Mouse (Mus musculus) macrophage (primary cell): ENCODE data around the gene Rbl1. TPM values are rescaled to one million over a fixed set of nuclear protein-coding genes. Genes with fewer than 3 reads are reported as not detected.

ENCODE experiments used
- H3K27ac ChIP-seq: fragments of 350-480 bp; formaldehyde crosslinking; 2 replicates; pipeline ENCODE4 v1.9.0; 2021
- H3K36me3 ChIP-seq: fragments of 350-480 bp; formaldehyde crosslinking; 2 replicates; pipeline ENCODE4 v1.9.0; 2021; ENCODE audit errors: inconsistent target
- H3K4me3 ChIP-seq: fragments of 350-480 bp; formaldehyde crosslinking; 2 replicates; pipeline ENCODE4 v1.9.0; 2021; ENCODE audit errors: inconsistent target
- H3K79me2 ChIP-seq: fragments of 350-480 bp; formaldehyde crosslinking; 2 replicates; pipeline ENCODE4 v1.9.0; 2021; ENCODE audit errors: inconsistent target
- WGBS: methylation state at CpG from one replicate; pipeline ENCODE4 v1.1.7; 2026; ENCODE audit warnings: inconsistent platforms; ENCODE audit not compliant: missing documents; 5-methylcytosine and 5-hydroxymethylcytosine counted together
- polyA plus RNA-seq: library from polyadenylated mRNA; stranded (reverse); fragments of 250-400 nt; gene quantifications from 3 replicates; pipeline ENCODE4 v1.2.4, GENCODE M21; 2018; ENCODE audit warnings: inconsistent platforms

Gene Rbl1
- polyA plus RNA-seq, 1 experiment from 2014 or later, result 10.6 TPM

GRCm38 (mm10) chr2:157148417-157148816, 55.9 kb downstream of the Rbl1 start:
- Histone ChIP-seq H3K79me2 (no peaks in the 10 kb centered on the region), H3K36me3 (peaks cover 38% of the 10 kb centered on the region), H3K27ac (no peak overlapping the region), H3K4me3 (no peak overlapping the region)
- WGBS, result 95% methylated on average over 5 of the region's 5 CpGs

- no peaks in the 10 kb centered on the region for H3K79me2 ChIP-seq
- H3K27ac ChIP-seq, result no peak overlapping the region
- H3K4me3 ChIP-seq, result no peak overlapping the region
- 96% methylated on average over 9 of the region's 9 CpGs for WGBS
- peaks cover 38% of the 10 kb centered on the region for H3K36me3 ChIP-seq
Measured at GRCm38 (mm10) chr2:157147397-157148020, 56.8 kb downstream of the Rbl1 start.

GRCm38 (mm10) chr2:157145173-157145572, 59.2 kb downstream of the Rbl1 start:
- peaks cover 22% of the 10 kb centered on the region; the same call in 1 of the 2 replicates for H3K36me3 ChIP-seq
- H3K4me3 ChIP-seq, result no peak overlapping the region
- H3K79me2 ChIP-seq, result no peaks in the 10 kb centered on the region
- no peak overlapping the region for H3K27ac ChIP-seq
- 44% methylated on average over 1 of the region's 1 CpGs for WGBS

- Histone ChIP-seq H3K36me3 (peaks cover 11% of the 10 kb centered on the region; the same call in 1 of the 2 replicates), H3K4me3 (no peak overlapping the region), H3K79me2 (no peaks in the 10 kb centered on the region), H3K27ac (no peak overlapping the region)
- 97% methylated on average over 5 of the region's 5 CpGs for WGBS
Measured at GRCm38 (mm10) chr2:157144132-157144531, 60.2 kb downstream of the Rbl1 start.

- no peak overlapping the region for H3K4me3 ChIP-seq
- no peaks in the 10 kb centered on the region for H3K79me2 ChIP-seq
- H3K27ac ChIP-seq, result no peak overlapping the region
- WGBS, result 33% methylated on average over 4 of the region's 4 CpGs
- 0 out of 2 replicates have a peak, but pooled peaks cover 2% of the 10 kb centered on the region for H3K36me3 ChIP-seq
Measured at GRCm38 (mm10) chr2:157141962-157142361, 62.4 kb downstream of the Rbl1 start.

GRCm38 (mm10) chr2:157139251-157139802, 65.0 kb downstream of the Rbl1 start:
- Histone ChIP-seq H3K79me2 (peaks cover 6% of the 10 kb centered on the region), H3K4me3 (no peak overlapping the region), H3K36me3 (no peaks in the 10 kb centered on the region), H3K27ac (no peak overlapping the region)
- 85% methylated on average over 4 of the region's 5 CpGs for WGBS

GRCm38 (mm10) chr2:157138808-157139207, 65.5 kb downstream of the Rbl1 start:
- WGBS, result 14% methylated on average over 5 of the region's 5 CpGs
- no peak overlapping the region for H3K27ac ChIP-seq

GRCm38 (mm10) chr2:157137959-157138731, 66.2 kb downstream of the Rbl1 start:
- Histone ChIP-seq H3K36me3 (no peaks in the 10 kb centered on the region), H3K4me3 (no peak overlapping the region), H3K79me2 (peaks cover 18% of the 10 kb centered on the region), H3K27ac (no peak overlapping the region)
- WGBS, result 31% methylated on average over 9 of the region's 9 CpGs

More at GRCm38 (mm10) chr2:157138808-157139207, 65.5 kb downstream of the Rbl1 start:
- Histone ChIP-seq H3K79me2 (peaks cover 11% of the 10 kb centered on the region), H3K4me3 (no peak overlapping the region), H3K36me3 (no peaks in the 10 kb centered on the region)

- Histone ChIP-seq H3K79me2 (peaks cover 33% of the 10 kb centered on the region), H3K27ac (no peak overlapping the region), H3K4me3 (no peak overlapping the region), H3K36me3 (no peaks in the 10 kb centered on the region)
- WGBS, result 88% methylated on average over 2 of the region's 2 CpGs
Measured at GRCm38 (mm10) chr2:157136646-157137045, 67.7 kb downstream of the Rbl1 start.

GRCm38 (mm10) chr2:157136176-157136575, 68.2 kb downstream of the Rbl1 start:
- H3K4me3 ChIP-seq, result no peak overlapping the region
- WGBS, result 94% methylated on average over 4 of the region's 4 CpGs
- no peak overlapping the region for H3K27ac ChIP-seq
- H3K79me2 ChIP-seq, result peaks cover 38% of the 10 kb centered on the region
- no peaks in the 10 kb centered on the region for H3K36me3 ChIP-seq

GRCm38 (mm10) chr2:157135529-157136120, 68.7 kb downstream of the Rbl1 start:
- H3K4me3 ChIP-seq, result no peak overlapping the region
- WGBS, result 73% methylated on average over 7 of the region's 10 CpGs

GRCm38 (mm10) chr2:157135014-157135413, 69.3 kb downstream of the Rbl1 start, which contains the start of gene Samhd1:
Gene Samhd1 (minus strand): TSS chr2:157135265.
- H3K27ac ChIP-seq, result peak within 1 kb of the TSS; percentile 84
- H3K36me3 ChIP-seq, result no peaks in the 10 kb centered on the region
- WGBS, result under 1% methylated on average over 32 of the region's 32 CpGs
- peak within 1 kb of the TSS; percentile 97 for H3K4me3 ChIP-seq
- H3K79me2 ChIP-seq, result peaks cover 49% of the 10 kb centered on the region

More at GRCm38 (mm10) chr2:157135529-157136120, 68.7 kb downstream of the Rbl1 start:
- Histone ChIP-seq H3K36me3 (no peaks in the 10 kb centered on the region), H3K79me2 (peaks cover 43% of the 10 kb centered on the region), H3K27ac (peak overlapping the region; percentile 68)

GRCm38 (mm10) chr2:157134479-157134931, 69.8 kb downstream of the Rbl1 start:
- Histone ChIP-seq H3K27ac (peak overlapping the region; percentile 84), H3K4me3 (peak overlapping the region; percentile 97), H3K79me2 (peaks cover 54% of the 10 kb centered on the region), H3K36me3 (no peaks in the 10 kb centered on the region)
- under 1% methylated on average over 25 of the region's 25 CpGs for WGBS

- Histone ChIP-seq H3K79me2 (peaks cover 60% of the 10 kb centered on the region), H3K4me3 (peak overlapping the region; percentile 97), H3K36me3 (peaks cover under 1% of the 10 kb centered on the region; the same call in 1 of the 2 replicates), H3K27ac (peak overlapping the region; percentile 84)
- WGBS, result 0% methylated on average over 10 of the region's 11 CpGs
Measured at GRCm38 (mm10) chr2:157133769-157134478, 70.4 kb downstream of the Rbl1 start.
